Mouse (Mus musculus) left cerebral cortex, postnatal 25 days (tissue): ENCODE measurements at regions not wholly inside any gene's neighbourhood (a gene's known extent, or its start where the extent isn't known, plus 50 kb on each side); places are given as distances from the start of the nearest gene placed in this dataset.

Source experiments
- DNase-seq, 2 experiments: peaks; one replicate each; pipeline ENCODE4 v3.0.0; 2022; ENCODE audit warnings: low spot score in 2 of 2, mixed read lengths in 1 of 2
- intact Hi-C: fragments of 180-260 bp; cut with DNase I; formaldehyde crosslinking; loops from one replicate; pipeline ENCODE4 v1.15.1; 2025

GRCm38 (mm10) chr12:97529556-97529955, 729.7 kb downstream of the Galc start:
- intact Hi-C loops: loop anchor here (10.0 kb wide), 1 partner anchor 445 kb away; no protein-coding TSS in a partner anchor
- no peak for DNase-seq

GRCm38 (mm10) chr12:97525931-97526330, 733.3 kb downstream of the Galc start:
- DNase-seq: no peak
- intact Hi-C loops: loop anchor here (10.0 kb wide), 1 partner anchor 449 kb away; no protein-coding TSS in a partner anchor

- intact Hi-C loops: loop anchor here (5.0 to 10.0 kb wide), 3 partner anchors 212 to 455 kb away; no protein-coding TSS in a partner anchor
- DNase-seq: no peak
These were observed 739.3 kb downstream of the Galc start for GRCm38 (mm10) chr12:97519834-97520489.

- intact Hi-C loops: loop anchor here (5.0 kb wide), 1 partner anchor 215 kb away; no protein-coding TSS in a partner anchor
These were observed 741.7 kb downstream of the Galc start for GRCm38 (mm10) chr12:97517534-97517933.

GRCm38 (mm10) chr12:97515805-97516204, 743.5 kb downstream of the Galc start:
- intact Hi-C loops: loop anchor here (5.0 kb wide), 1 partner anchor 216 kb away; no protein-coding TSS in a partner anchor
- DNase-seq: peak in 1 of 2 experiments; percentile 58

More at GRCm38 (mm10) chr12:97517534-97517933, 741.7 kb downstream of the Galc start:
- DNase-seq: no peak

GRCm38 (mm10) chr12:97511866-97512265, 747.4 kb downstream of the Galc start:
- DNase-seq: peak in 1 of 2 experiments; percentile 21
- intact Hi-C loops: no loop called here

- intact Hi-C loops: loop anchor here (2.0 to 5.0 kb wide), 3 partner anchors 43 to 686 kb away; no protein-coding TSS in a partner anchor
- peak; percentile 32 to 95 for DNase-seq
These were observed 757.8 kb downstream of the Galc start for GRCm38 (mm10) chr12:97501441-97501840.

GRCm38 (mm10) chr12:97483559-97483958, 775.7 kb downstream of the Galc start:
- DNase-seq: peak in 1 of 2 experiments; percentile 18
- intact Hi-C loops: no loop called here

- intact Hi-C loops: no loop called here
- no peak for DNase-seq
These were observed 782.6 kb downstream of the Galc start for GRCm38 (mm10) chr12:97476466-97477250.

- DNase-seq: no peak
- intact Hi-C loops: no loop called here
These were observed 783.5 kb downstream of the Galc start for GRCm38 (mm10) chr12:97475751-97476150.

- DNase-seq: no peak
- intact Hi-C loops: no loop called here
These were observed 790.1 kb downstream of the Galc start for GRCm38 (mm10) chr12:97469183-97469582.

GRCm38 (mm10) chr12:97436141-97436540, 823.1 kb downstream of the Galc start:
- DNase-seq: no peak
- intact Hi-C loops: no loop called here

GRCm38 (mm10) chr12:97434021-97434420, 825.2 kb downstream of the Galc start:
- DNase-seq: no peak
- intact Hi-C loops: no loop called here

GRCm38 (mm10) chr12:97432704-97433103, 826.6 kb downstream of the Galc start:
- DNase-seq: no peak
- intact Hi-C loops: no loop called here

- intact Hi-C loops: no loop called here
- DNase-seq: peak in 1 of 2 experiments; percentile 73
These were observed 831.0 kb downstream of the Galc start for GRCm38 (mm10) chr12:97428252-97428651.

GRCm38 (mm10) chr12:97424726-97425125, 834.5 kb downstream of the Galc start:
- intact Hi-C loops: no loop called here
- no peak for DNase-seq

- intact Hi-C loops: no loop called here
- DNase-seq: no peak
These were observed 855.8 kb downstream of the Galc start for GRCm38 (mm10) chr12:97403440-97403839.

GRCm38 (mm10) chr12:97402412-97403396, 856.6 kb downstream of the Galc start:
- no peak for DNase-seq
- intact Hi-C loops: no loop called here

- intact Hi-C loops: no loop called here
- no peak for DNase-seq
These were observed 860.7 kb downstream of the Galc start for GRCm38 (mm10) chr12:97398582-97398945.
